Mouse (Mus musculus): ENCODE results near the gene Trip6. TPM values are rescaled to one million over a fixed set of nuclear protein-coding genes. Genes with fewer than 3 reads are reported as not detected.
A peak's percentile ranks its signal among the peaks of the same experiment; 100 is the strongest.

The Trip6 gene
- polyA plus RNA-seq, 1 experiment from 2014 or later, result 46.4 TPM

- DNase-seq (ENCODE audit: low spot score) (no peak), ATAC-seq (ENCODE audit: low FRiP score, low TSS enrichment) (no peak)
- no peak for TF ChIP-seq CTCF (IDR thresholded peaks at IDR 0.05; ENCODE audit: low read depth)
- no peak for TF ChIP-seq EP300 (optimal IDR thresholded peaks at IDR 0.05)
- Histone ChIP-seq H3K27me3 (ENCODE audit: control insufficient read depth, insufficient read depth, low read length) (no peaks in the 10 kb centered on the region), H3K9me3 (ENCODE audit: control insufficient read depth, low read length) (no peaks in the 10 kb centered on the region), H3K9ac (ENCODE audit: low read length) (no peak overlapping the region), H3K4me3 (ENCODE audit: low read depth, low read length) (no peak overlapping the region), H3K36me3 (ENCODE audit: control insufficient read depth, insufficient read depth, low read length) (no peaks in the 10 kb centered on the region), H3K4me1 (replicated peaks; ENCODE audit: control insufficient read depth, insufficient read depth) (0 out of 2 replicates have a peak, but pooled peaks cover 5% of the 10 kb centered on the region), H3K4me2 (replicated peaks; ENCODE audit: low read depth) (no peak overlapping the region), H3K27ac (replicated peaks) (no peak overlapping the region)
- WGBS, result 68% methylated on average over 4 of the region's 4 CpGs
Measured at GRCm38 (mm10) chr5:137346983-137347382, 32.8 kb upstream of the Trip6 start.

- no peaks in the 10 kb centered on the region for H3K36me3 ChIP-seq (ENCODE audit: control insufficient read depth, insufficient read depth, low read length)
- TF ChIP-seq CTCF (IDR thresholded peaks at IDR 0.05; ENCODE audit: low read depth) (no peak), EP300 (optimal IDR thresholded peaks at IDR 0.05) (no peak)
- no peak overlapping the region for H3K9ac ChIP-seq (ENCODE audit: low read length)
- H3K4me2 ChIP-seq (replicated peaks; ENCODE audit: low read depth), result no peak overlapping the region
- H3K27me3 ChIP-seq (ENCODE audit: control insufficient read depth, insufficient read depth, low read length), result no peaks in the 10 kb centered on the region
- H3K9me3 ChIP-seq (ENCODE audit: control insufficient read depth, low read length), result no peaks in the 10 kb centered on the region
- H3K27ac ChIP-seq (replicated peaks), result peak overlapping the region; percentile 35; the same call in 1 of the 2 replicates
- no peak overlapping the region for H3K4me3 ChIP-seq (ENCODE audit: low read depth, low read length)
- H3K4me1 ChIP-seq (replicated peaks; ENCODE audit: control insufficient read depth, insufficient read depth), result 0 out of 2 replicates have a peak, but pooled peaks cover 3% of the 10 kb centered on the region
- ATAC-seq (ENCODE audit: low FRiP score, low TSS enrichment) (no peak), DNase-seq (ENCODE audit: low spot score) (no peak)
- WGBS, result 55% methylated on average over 1 of the region's 1 CpGs
Measured at GRCm38 (mm10) chr5:137346388-137346787, 32.2 kb upstream of the Trip6 start.

GRCm38 (mm10) chr5:137345821-137346220 lies 31.6 kb upstream of the Trip6 start:
- no peak for TF ChIP-seq CTCF (IDR thresholded peaks at IDR 0.05; ENCODE audit: low read depth)
- TF ChIP-seq EP300 (optimal IDR thresholded peaks at IDR 0.05), result no peak

GRCm38 (mm10) chr5:137343869-137344268 lies 29.7 kb upstream of the Trip6 start:
- ATAC-seq (ENCODE audit: low FRiP score, low TSS enrichment), result no peak
- Histone ChIP-seq H3K27ac (replicated peaks) (no peak overlapping the region), H3K4me1 (replicated peaks; ENCODE audit: control insufficient read depth, insufficient read depth) (peaks cover 5% of the 10 kb centered on the region; the same call in 1 of the 2 replicates), H3K9ac (ENCODE audit: low read length) (no peak overlapping the region), H3K4me3 (ENCODE audit: low read depth, low read length) (no peak overlapping the region), H3K27me3 (ENCODE audit: control insufficient read depth, insufficient read depth, low read length) (no peaks in the 10 kb centered on the region), H3K4me2 (replicated peaks; ENCODE audit: low read depth) (no peak overlapping the region), H3K9me3 (ENCODE audit: control insufficient read depth, low read length) (no peaks in the 10 kb centered on the region), H3K36me3 (ENCODE audit: control insufficient read depth, insufficient read depth, low read length) (no peaks in the 10 kb centered on the region)
- TF ChIP-seq CTCF (IDR thresholded peaks at IDR 0.05; ENCODE audit: low read depth) (peak; percentile 48), EP300 (optimal IDR thresholded peaks at IDR 0.05) (no peak)
- DNase-seq (ENCODE audit: low spot score), result no peak

More at GRCm38 (mm10) chr5:137345821-137346220, 31.6 kb upstream of the Trip6 start:
- 10% methylated on average over 9 of the region's 9 CpGs for WGBS
- Histone ChIP-seq H3K27ac (replicated peaks) (peak overlapping the region; percentile 35; the same call in 1 of the 2 replicates), H3K4me2 (replicated peaks; ENCODE audit: low read depth) (no peak overlapping the region), H3K27me3 (ENCODE audit: control insufficient read depth, insufficient read depth, low read length) (no peaks in the 10 kb centered on the region), H3K4me3 (ENCODE audit: low read depth, low read length) (no peak overlapping the region), H3K36me3 (ENCODE audit: control insufficient read depth, insufficient read depth, low read length) (no peaks in the 10 kb centered on the region), H3K4me1 (replicated peaks; ENCODE audit: control insufficient read depth, insufficient read depth) (no peaks in the 10 kb centered on the region), H3K9ac (ENCODE audit: low read length) (no peak overlapping the region), H3K9me3 (ENCODE audit: control insufficient read depth, low read length) (no peaks in the 10 kb centered on the region)
- DNase-seq (ENCODE audit: low spot score), result peak; percentile 75
- ATAC-seq (ENCODE audit: low FRiP score, low TSS enrichment), result peak; percentile 69

GRCm38 (mm10) chr5:137343412-137343811 lies 29.2 kb upstream of the Trip6 start:
- 96% methylated on average over 5 of the region's 5 CpGs for WGBS
- Histone ChIP-seq H3K27me3 (ENCODE audit: control insufficient read depth, insufficient read depth, low read length) (no peaks in the 10 kb centered on the region), H3K4me1 (replicated peaks; ENCODE audit: control insufficient read depth, insufficient read depth) (peaks cover 6% of the 10 kb centered on the region; the same call in 1 of the 2 replicates), H3K9ac (ENCODE audit: low read length) (no peak overlapping the region), H3K9me3 (ENCODE audit: control insufficient read depth, low read length) (no peaks in the 10 kb centered on the region), H3K36me3 (ENCODE audit: control insufficient read depth, insufficient read depth, low read length) (no peaks in the 10 kb centered on the region), H3K27ac (replicated peaks) (no peak overlapping the region), H3K4me2 (replicated peaks; ENCODE audit: low read depth) (no peak overlapping the region), H3K4me3 (ENCODE audit: low read depth, low read length) (no peak overlapping the region)
- ATAC-seq (ENCODE audit: low FRiP score, low TSS enrichment) (no peak), DNase-seq (ENCODE audit: low spot score) (no peak)
- TF ChIP-seq EP300 (optimal IDR thresholded peaks at IDR 0.05), result no peak
- no peak for TF ChIP-seq CTCF (IDR thresholded peaks at IDR 0.05; ENCODE audit: low read depth)

GRCm38 (mm10) chr5:137342407-137343012 lies 28.3 kb upstream of the Trip6 start:
- Histone ChIP-seq H3K4me1 (replicated peaks; ENCODE audit: control insufficient read depth, insufficient read depth) (peaks cover 6% of the 10 kb centered on the region; the same call in 1 of the 2 replicates), H3K9ac (ENCODE audit: low read length) (no peak overlapping the region), H3K27me3 (ENCODE audit: control insufficient read depth, insufficient read depth, low read length) (no peaks in the 10 kb centered on the region), H3K36me3 (ENCODE audit: control insufficient read depth, insufficient read depth, low read length) (no peaks in the 10 kb centered on the region), H3K9me3 (ENCODE audit: control insufficient read depth, low read length) (no peaks in the 10 kb centered on the region), H3K27ac (replicated peaks) (no peak overlapping the region), H3K4me3 (ENCODE audit: low read depth, low read length) (no peak overlapping the region), H3K4me2 (replicated peaks; ENCODE audit: low read depth) (no peak overlapping the region)
- TF ChIP-seq EP300 (optimal IDR thresholded peaks at IDR 0.05) (no peak), CTCF (IDR thresholded peaks at IDR 0.05; ENCODE audit: low read depth) (no peak)
- ATAC-seq (ENCODE audit: low FRiP score, low TSS enrichment), result no peak
- DNase-seq (ENCODE audit: low spot score), result no peak
- 28% methylated on average over 7 of the region's 7 CpGs for WGBS

Measured in stomach, postnatal 0 days (tissue).